Mouse (Mus musculus): Measurements from ENCODE around the gene Lrrc43. TPM values are rescaled to one million over a fixed set of nuclear protein-coding genes. Genes with fewer than 3 reads are reported as not detected.
"Not testable (repeated sequence)": the region's sequence is repeated elsewhere in the genome, so short reads cannot be mapped to it uniquely, and the experiment has no call there.

Gene Lrrc43
- total RNA-seq (2015) (not detected in 2 replicates), total RNA-seq (2017) (not detected in 2 replicates)

DNA sequence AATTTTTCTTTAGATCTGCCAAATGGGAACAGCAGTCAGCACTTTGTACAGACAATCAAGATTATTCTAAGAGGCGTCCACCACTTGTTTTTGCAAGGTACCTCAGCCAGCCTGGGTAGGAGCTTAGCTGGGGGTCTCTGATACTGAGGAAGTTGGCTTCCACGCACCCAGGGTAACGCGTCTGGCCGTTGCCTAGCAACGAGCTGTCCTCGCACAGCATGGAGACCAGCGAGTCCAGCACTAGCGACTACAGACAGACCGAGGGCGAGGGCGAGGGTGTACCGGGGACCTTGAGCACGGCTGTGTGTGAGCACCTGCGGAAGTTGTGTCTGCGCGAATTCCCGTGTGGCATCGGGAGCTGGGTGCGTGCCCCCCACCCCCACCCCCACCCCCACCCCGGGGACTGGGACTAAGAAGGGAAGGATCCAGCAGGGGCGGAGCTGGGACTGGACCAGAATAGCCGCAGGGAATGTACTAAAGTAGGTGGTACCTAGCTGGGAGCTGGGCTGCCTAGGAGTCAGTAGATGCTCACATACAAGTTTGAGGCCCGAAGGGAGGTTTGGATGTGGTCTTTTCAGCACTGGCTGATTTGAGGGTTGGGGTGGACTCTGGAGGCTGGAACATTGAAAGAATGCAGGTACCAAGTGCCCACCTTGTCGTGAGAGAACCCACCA lies at the start of gene Lrrc43, which contains the start of gene Il31:
TSS of gene Lrrc43 (plus strand) at position 194 of the 674 bp plus-strand sequence.
TSS of gene Il31 (minus strand) at position 378 of the 674 bp plus-strand sequence.
- ATAC-seq (replicated peaks; ENCODE audit: poor library complexity) = no peak

DNA sequence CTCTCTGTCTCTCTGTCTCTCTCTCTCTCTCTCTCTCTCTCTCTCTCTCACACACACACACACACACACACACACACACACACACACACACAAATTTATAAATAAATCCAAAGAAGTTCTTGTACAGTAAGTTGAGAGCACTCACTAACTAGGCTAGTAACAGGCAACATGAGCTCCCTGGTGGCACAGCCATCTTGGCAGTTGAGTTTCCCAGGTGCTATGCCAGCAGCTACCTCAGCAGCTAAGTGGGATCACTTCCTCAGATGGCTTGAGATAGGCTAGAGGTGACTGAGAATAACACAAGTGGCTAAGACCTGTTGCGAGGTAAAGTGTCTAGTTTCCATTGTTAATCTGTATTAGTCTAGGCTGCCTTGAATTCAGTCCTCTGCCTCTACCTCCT lies 49.8 kb upstream of the Lrrc43 start:
- no peak for ATAC-seq (replicated peaks; ENCODE audit: poor library complexity)

DNA sequence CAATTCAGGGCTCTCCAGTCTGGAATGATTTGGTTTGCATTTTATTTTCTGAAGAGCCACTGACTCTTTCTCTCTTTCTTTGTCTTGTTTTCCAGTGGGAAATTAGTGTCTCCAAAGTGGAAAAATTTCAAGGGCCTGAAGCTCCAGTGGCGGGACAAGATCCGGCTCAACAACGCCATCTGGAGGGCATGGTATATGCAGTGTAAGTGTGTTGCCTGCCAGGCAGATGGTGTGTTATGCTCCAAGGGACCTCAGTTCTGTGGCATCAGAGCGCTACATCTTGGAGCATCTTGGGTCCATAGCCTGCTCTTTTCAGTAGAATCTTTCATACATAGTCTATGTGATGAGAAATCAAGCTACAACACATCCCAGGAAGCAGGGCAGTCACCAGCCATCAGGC lies 49.2 kb upstream of the Lrrc43 start:
- no peak for ATAC-seq (replicated peaks; ENCODE audit: poor library complexity)

GRCm38 (mm10) chr5:123440664-123441063 lies 48.4 kb upstream of the Lrrc43 start:
- ATAC-seq (replicated peaks; ENCODE audit: poor library complexity) = no peak

- ATAC-seq (replicated peaks; ENCODE audit: poor library complexity) = no peak
These were observed 46.8 kb upstream of the Lrrc43 start for GRCm38 (mm10) chr5:123442283-123442682.

GRCm38 (mm10) chr5:123444069-123444468 lies 45.0 kb upstream of the Lrrc43 start:
- ATAC-seq (replicated peaks; ENCODE audit: poor library complexity) = peak; percentile 80

DNA sequence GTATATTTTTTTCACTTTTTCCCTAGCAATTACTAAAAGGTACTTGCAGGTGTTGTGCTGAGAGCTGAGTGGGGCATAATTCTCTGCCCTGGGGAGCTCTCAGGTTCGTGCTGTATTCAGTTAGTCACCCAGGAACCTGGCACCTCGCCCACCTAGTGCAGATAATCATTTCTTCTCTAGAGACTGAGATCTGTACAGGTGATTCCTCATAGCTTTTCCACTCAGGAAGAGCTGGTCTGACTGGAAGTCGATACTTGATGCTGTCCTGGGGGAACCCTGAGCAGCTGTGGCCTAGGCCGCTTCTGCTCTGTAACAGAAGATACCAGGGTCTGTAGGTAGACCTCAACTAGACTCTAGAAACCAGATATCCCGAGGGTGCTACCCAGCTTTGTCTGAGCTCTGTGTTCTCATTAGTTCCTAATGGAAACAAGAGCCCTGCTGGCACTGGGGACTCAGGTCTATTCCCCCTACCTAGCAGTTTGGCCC lies 44.2 kb upstream of the Lrrc43 start:
- ATAC-seq (replicated peaks; ENCODE audit: poor library complexity) = no peak

GRCm38 (mm10) chr5:123451886-123452285 lies 37.2 kb upstream of the Lrrc43 start:
- no peak for ATAC-seq (replicated peaks; ENCODE audit: poor library complexity)

GRCm38 (mm10) chr5:123461420-123461819 lies 27.7 kb upstream of the Lrrc43 start:
- ATAC-seq (replicated peaks; ENCODE audit: poor library complexity) = no peak

DNA sequence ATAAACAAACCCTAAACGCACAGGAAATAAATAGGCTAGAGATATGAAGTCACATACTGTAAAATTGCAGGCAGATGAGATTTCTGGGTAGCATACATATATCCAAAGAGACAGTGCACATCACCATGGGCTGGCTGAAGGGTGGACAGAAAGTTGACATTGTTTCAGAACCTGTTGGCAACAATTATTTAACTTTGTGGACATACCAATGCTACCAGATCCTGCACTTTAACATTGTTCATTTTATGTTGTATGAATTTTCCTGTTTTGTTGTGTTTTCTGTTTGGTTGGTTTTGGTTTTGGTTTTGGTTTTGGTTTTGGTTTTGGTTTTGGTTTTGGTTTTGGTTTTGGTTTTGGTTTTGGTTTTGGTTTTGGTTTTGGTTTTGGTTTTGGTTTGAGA lies 24.5 kb upstream of the Lrrc43 start:
- ATAC-seq (replicated peaks; ENCODE audit: poor library complexity) = no peak

DNA sequence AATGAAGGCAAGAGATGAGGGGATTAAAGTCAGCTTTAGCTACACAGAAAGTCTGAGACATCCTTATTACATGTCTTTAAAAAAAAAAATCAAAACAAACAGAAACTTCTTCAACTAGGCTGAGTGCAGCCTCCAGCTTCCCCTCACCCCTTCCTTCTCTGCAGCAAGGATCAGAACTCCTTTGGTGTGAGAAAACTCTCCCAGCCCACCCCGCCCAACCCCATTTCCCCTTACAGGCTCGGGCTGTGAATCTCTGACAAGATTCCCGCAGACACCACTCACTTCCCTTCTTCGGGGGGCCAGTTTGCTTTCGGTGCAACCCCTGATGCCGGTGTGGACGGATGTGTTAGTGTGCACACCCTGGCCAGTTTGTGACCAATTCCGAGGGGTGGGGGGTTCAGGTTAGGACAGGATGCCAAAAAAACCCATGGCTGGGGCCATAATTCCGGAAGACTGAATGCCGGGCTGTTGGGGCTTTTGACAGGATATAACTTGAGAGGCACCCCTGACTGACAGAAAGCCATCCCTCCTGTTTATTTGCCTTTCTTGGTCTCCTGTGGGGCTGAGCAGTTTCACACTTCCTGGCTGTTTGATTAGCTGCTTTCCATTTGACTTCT lies 18.2 kb upstream of the Lrrc43 start:
- ATAC-seq (replicated peaks; ENCODE audit: poor library complexity) = peak; percentile 60

DNA sequence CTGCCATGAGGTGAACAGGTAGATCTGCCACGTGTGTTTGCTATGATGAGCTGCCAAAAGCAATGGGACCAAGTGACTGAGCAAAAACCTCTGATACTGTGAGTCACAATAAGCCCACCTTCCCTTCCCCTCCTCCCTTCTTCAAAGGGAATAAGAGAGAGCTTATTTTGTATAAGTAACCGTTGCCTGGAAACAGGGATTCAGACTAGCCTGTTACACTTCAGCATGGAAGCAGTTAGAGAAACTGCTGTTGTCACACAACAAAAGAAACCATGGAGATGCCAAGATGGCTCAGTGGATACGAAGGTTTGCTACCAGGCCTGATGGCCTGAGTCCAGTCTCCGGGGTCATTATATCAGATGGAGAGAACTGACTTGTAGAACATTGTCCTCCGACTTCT lies 15.3 kb upstream of the Lrrc43 start:
- no peak for ATAC-seq (replicated peaks; ENCODE audit: poor library complexity)

GRCm38 (mm10) chr5:123487659-123488395 lies 1.3 kb upstream of the Lrrc43 start:
- ATAC-seq (replicated peaks; ENCODE audit: poor library complexity) = peak; percentile 34; the same call in 1 of the 2 replicates

DNA sequence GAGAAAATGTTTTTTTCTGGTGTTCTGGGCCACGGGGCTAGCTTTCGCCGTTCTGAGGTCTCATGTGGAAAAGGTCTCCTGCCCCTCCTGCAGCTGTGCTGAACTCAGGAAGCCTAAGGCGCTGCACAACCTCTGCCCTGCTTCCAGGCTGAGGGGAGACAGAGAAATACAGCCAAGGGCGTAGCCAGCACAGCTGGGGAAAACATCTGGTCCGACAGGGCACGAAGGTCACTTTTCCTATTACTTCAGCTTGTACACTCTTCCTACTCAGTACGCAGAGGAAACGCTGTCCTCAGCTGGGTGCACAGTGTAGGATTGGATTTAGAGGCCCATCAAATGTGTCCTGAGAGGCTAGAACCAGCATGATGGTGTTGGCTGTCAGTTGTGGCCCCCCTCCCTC lies 830 bp downstream of the Lrrc43 start:
- no peak for ATAC-seq (replicated peaks; ENCODE audit: poor library complexity)

DNA sequence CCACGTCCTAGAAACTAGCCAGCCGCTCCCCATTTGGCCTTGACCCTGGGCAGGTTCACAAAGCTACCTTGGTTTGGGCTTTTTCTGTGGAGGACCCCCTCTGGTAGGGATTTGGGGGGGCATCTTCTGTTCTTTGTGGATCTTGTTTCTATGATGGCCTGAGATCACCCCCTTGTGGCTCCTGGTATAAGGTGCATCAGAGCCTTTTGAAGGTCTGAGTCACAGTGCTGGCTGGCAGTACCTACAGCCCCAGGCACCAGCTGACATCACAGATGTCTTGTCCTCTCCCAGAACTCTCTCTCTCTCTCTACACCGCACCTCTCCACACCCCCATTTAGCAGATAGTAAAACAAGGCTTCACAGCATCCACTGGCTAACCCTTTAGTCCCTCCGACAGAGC lies 10.6 kb downstream of the Lrrc43 start:
- peak; percentile 65 for ATAC-seq (replicated peaks; ENCODE audit: poor library complexity)

DNA sequence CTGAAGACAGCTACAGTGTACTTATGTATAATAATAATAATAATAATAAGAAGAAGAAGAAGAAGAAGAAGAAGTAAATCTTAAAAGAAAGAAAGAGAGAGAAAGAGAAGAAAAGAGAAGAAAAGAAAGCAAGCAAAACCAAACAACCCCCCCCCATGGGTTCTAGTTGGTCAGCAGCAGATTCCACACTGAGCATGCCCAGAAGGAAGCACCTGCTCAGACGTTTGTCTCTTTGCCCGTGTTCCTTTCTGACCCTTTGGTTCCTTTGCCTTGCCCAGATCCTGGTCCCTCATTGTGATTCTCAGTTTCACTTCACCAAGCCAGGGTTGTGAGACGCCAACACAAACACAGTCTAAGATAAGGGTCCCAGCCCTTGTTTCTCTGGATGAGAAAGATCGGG lies 12.9 kb downstream of the Lrrc43 start:
- ATAC-seq (replicated peaks; ENCODE audit: poor library complexity) = no peak

- ATAC-seq (replicated peaks; ENCODE audit: poor library complexity) = peak; percentile 83
These were observed 19.0 kb downstream of the Lrrc43 start for GRCm38 (mm10) chr5:123507936-123508723.

DNA sequence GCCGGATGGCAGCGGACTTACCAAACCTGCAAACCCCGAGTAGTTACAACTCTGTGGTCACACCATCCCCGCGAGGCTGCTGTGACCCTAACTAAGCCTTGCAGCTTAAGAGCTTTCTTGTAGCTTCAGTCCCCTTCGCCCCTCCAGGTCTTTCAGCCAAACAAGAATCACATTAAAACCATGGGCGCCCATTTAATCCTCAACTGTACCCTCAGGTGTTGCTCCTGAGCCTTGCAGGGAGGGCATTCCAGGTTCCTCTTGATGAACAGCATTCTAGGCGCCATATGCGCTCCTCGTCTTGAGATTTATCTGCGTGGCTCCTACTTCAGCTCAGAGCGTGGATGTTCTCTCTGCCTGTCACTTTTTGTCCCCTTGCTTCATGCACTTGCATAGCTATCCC lies 19.8 kb downstream of the Lrrc43 start:
- ATAC-seq (replicated peaks; ENCODE audit: poor library complexity) = no peak

GRCm38 (mm10) chr5:123510160-123510559 lies 21.1 kb downstream of the Lrrc43 start, which contains the start of gene B3gnt4:
B3gnt4 (plus strand) TSS chr5:123510460.
- ATAC-seq (replicated peaks; ENCODE audit: poor library complexity) = no peak

DNA sequence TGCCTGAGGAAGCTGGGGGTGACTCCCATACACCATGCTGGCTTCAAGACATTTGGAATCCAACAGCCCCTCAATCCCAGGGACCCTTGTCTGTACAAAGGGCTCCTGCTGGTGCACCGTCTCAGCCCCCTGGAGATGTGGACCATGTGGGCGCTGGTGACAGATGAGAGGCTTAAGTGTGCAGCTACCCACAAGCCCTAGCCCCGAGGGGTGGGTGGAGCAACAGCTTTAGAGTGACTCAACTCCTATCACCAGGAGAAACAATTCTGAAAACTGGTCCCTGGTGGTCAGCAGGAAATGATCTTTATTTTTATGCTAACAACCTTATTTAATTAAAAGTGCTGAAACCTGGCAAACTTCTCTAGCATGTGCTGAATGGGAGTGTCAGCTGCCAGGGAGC lies 22.3 kb downstream of the Lrrc43 start:
- ATAC-seq (replicated peaks; ENCODE audit: poor library complexity) = not testable (repeated sequence)

DNA sequence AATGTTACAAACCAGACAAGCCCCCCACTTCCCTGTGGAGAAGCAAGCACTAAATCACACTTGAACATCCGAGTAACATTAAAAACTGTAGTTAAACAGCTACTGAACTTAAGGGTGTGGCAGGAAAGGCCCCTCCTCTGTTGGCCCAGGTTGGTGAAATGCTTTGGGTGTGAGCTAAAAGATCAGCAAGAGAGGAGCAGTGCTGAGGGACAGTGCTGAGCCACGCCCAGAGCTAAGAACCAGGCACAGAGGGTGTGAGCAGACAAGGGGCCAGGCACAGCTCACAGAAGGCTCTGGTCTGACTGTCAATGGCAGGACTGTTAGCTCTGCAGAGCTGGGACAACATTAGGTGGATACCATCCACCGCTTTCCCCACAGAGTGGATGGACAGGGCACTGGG lies 23.0 kb downstream of the Lrrc43 start:
- peak; percentile 85 for ATAC-seq (replicated peaks; ENCODE audit: poor library complexity)
